ENCODE assay signal across 8 mouse cellular contexts in the genomic region with DNA sequence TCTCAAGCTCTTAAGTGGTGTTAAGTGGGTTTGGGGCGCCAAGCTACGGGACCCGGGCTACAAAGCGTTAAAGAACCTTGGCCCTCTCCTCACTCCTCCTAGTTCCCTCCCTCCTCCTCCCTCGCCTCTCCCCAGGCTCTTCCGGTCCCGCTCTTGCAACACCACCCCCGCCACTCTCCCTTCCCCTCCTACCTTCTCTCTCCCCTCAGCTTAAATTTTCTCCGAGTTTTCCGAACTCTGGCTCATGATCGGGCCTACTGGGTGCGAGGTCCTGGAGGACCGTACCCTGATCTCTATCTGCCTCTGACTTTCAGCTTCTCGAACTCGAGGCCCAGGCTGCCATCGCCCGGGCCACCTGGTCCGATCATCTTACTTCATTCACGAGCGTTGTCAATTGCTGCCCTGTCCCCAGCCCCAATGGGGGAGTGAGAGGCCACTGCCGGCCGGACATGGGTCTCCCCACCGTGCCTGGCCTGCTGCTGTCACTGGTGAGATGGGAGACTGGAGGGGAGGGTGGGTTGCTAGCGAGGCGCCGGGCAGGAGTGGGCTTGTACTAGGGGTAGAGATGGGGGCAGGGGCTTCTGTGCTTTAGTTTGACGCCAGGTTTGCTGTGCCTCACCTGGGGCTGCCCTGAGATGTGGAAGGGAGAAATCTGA. TPM values are rescaled to one million over a fixed set of nuclear protein-coding genes. Genes with fewer than 3 reads are reported as not detected.
DNase-seq lines count a peak whose midpoint lies in the region; ATAC-seq lines count a peak whose summit lies in the region.

No protein-coding gene starts in this region.

- H3K9ac ChIP-seq in intestine, embryonic 16.5 days (ENCODE audit: low read depth, low read length) = peak overlapping the region; percentile 93
- H3K9ac ChIP-seq in neural tube, embryonic 13.5 days = peak overlapping the region; percentile 75

- no peaks in the 10 kb centered on the region for H3K36me3 ChIP-seq in intestine, embryonic 16.5 days (ENCODE audit: control insufficient read depth, insufficient read depth, low read length)
- H3K36me3 ChIP-seq in neural tube, embryonic 13.5 days = no peaks in the 10 kb centered on the region

- ATAC-seq in common myeloid progenitor, adult 5-6 weeks (replicated peaks; ENCODE audit: low read depth, poor library complexity, severe bottlenecking) = peak; percentile 76
- ATAC-seq in intestine, embryonic 16.5 days = peak; percentile 75
- peak; percentile 64 for ATAC-seq in neural tube, embryonic 13.5 days (ENCODE audit: low read depth)

- H3K27me3 ChIP-seq in intestine, embryonic 16.5 days (replicated peaks; ENCODE audit: control insufficient read depth, insufficient read depth, low read length) = no peaks in the 10 kb centered on the region
- H3K27me3 ChIP-seq in neural tube, embryonic 13.5 days = peaks cover 19% of the 10 kb centered on the region

- peaks cover 66% of the 10 kb centered on the region for H3K4me1 ChIP-seq in intestine, embryonic 16.5 days (ENCODE audit: control insufficient read depth, insufficient read depth, low read length)
- peaks cover 45% of the 10 kb centered on the region for H3K4me1 ChIP-seq in neural tube, embryonic 13.5 days (replicated peaks)

- H3K9me3 ChIP-seq in intestine, embryonic 16.5 days (ENCODE audit: control insufficient read depth, low read length) = no peaks in the 10 kb centered on the region
- no peaks in the 10 kb centered on the region for H3K9me3 ChIP-seq in neural tube, embryonic 13.5 days

- peak overlapping the region; percentile 94 for H3K4me2 ChIP-seq in intestine, embryonic 16.5 days (ENCODE audit: low read depth, low read length)
- H3K4me2 ChIP-seq in neural tube, embryonic 13.5 days = peak overlapping the region; percentile 68

- DNase-seq in left cerebral cortex, postnatal 4 days = peak; percentile 32
- DNase-seq in left cerebral cortex, postnatal 14 days (ENCODE audit: low spot score in 2 of 2) = no peak
- DNase-seq in heart, adult 18-20 months = peak; percentile 83 to 88
- peak; percentile 81 to 87 for DNase-seq in lung, adult 18-20 months
- no peak for DNase-seq in B cell, adult 2 months

- 1% methylated on average over 27 of the region's 27 CpGs for WGBS in intestine, embryonic 16.5 days
- WGBS in neural tube, embryonic 13.5 days = 0% methylated on average over 27 of the region's 27 CpGs

- intact Hi-C loops in left cerebral cortex, postnatal 4 days (cut with DNase I) = no loop called here
- intact Hi-C loops in left cerebral cortex, postnatal 14 days (cut with DNase I) = no loop called here

- H3K27ac ChIP-seq in intestine, embryonic 16.5 days (ENCODE audit: low read length) = peak overlapping the region; percentile 93
- H3K27ac ChIP-seq in neural tube, embryonic 13.5 days (replicated peaks) = peak overlapping the region; percentile 33; the same call in 1 of the 2 replicates

- peak overlapping the region; percentile 68 for H3K4me3 ChIP-seq in intestine, embryonic 16.5 days (ENCODE audit: low read length)
- H3K4me3 ChIP-seq in neural tube, embryonic 13.5 days = peak overlapping the region; percentile 49

RNA-seq across cellular contexts. Expression of a gene that starts 0.5 kb away (rescaled TPM):
- 10 to 100 TPM; 11.2 to 12.0 TPM for total RNA-seq in left cerebral cortex, postnatal 4 days (2021)
- 10 to 100 TPM; 11.5 to 12.3 TPM for total RNA-seq in left cerebral cortex, postnatal 14 days (2021)
- total RNA-seq in common myeloid progenitor, adult 5-6 weeks (2017) = 28.3 and 33.1 TPM in 2 replicates
- 10 to 100 TPM; 47.5 to 50.8 TPM for total RNA-seq in heart, adult 18-20 months (2021)
- polyA plus RNA-seq in intestine, embryonic 16.5 days (2015; fragmentation: Nextera tagmentation; extraction: Ambion mirVana) = 90.0 and 95.3 TPM in 2 replicates
- 17.5 and 21.5 TPM in 2 replicates for polyA plus RNA-seq in neural tube, embryonic 13.5 days (2015; fragmentation: Nextera tagmentation; extraction: Ambion mirVana)

RNA-seq across cellular contexts. Expression of a gene that starts 29.2 kb away (rescaled TPM):
- total RNA-seq in left cerebral cortex, postnatal 4 days (2021) = 1 to 10 TPM; 1.5 to 2.1 TPM
- total RNA-seq in left cerebral cortex, postnatal 14 days (2021) = 1 to 10 TPM; 2.9 TPM
- total RNA-seq in common myeloid progenitor, adult 5-6 weeks (2017) = 0.55 and 0.63 TPM in 2 replicates
- total RNA-seq in heart, adult 18-20 months (2021) = 1 to 10 TPM in 1 of 2 experiments, under 1 TPM in 1; 0.47 to 1.3 TPM
- polyA plus RNA-seq in intestine, embryonic 16.5 days (2015; fragmentation: Nextera tagmentation; extraction: Ambion mirVana) = 5.0 and 7.6 TPM in 2 replicates
- 0.36 and 0.63 TPM in 2 replicates for polyA plus RNA-seq in neural tube, embryonic 13.5 days (2015; fragmentation: Nextera tagmentation; extraction: Ambion mirVana)

RNA-seq across cellular contexts. Expression of a gene that starts 30.9 kb away (rescaled TPM):
- not detected for total RNA-seq in left cerebral cortex, postnatal 4 days (2021)
- total RNA-seq in left cerebral cortex, postnatal 14 days (2021) = under 1 TPM; 0.13 to 0.30 TPM
- not detected in 2 replicates for total RNA-seq in common myeloid progenitor, adult 5-6 weeks (2017)
- total RNA-seq in heart, adult 18-20 months (2021) = not detected
- polyA plus RNA-seq in intestine, embryonic 16.5 days (2015; fragmentation: Nextera tagmentation; extraction: Ambion mirVana) = 13.2 and 19.1 TPM in 2 replicates
- polyA plus RNA-seq in neural tube, embryonic 13.5 days (2015; fragmentation: Nextera tagmentation; extraction: Ambion mirVana) = 0.23 TPM in 1 of 2 replicates, not detected in the other

RNA-seq across cellular contexts. Expression of a gene that starts 36.0 kb away (rescaled TPM):
- 10 to 100 TPM in 1 of 2 experiments, 1 to 10 TPM in 1; 9.6 to 10.7 TPM for total RNA-seq in left cerebral cortex, postnatal 4 days (2021)
- 1 to 10 TPM; 8.8 to 9.3 TPM for total RNA-seq in left cerebral cortex, postnatal 14 days (2021)
- 23.2 and 25.0 TPM in 2 replicates for total RNA-seq in common myeloid progenitor, adult 5-6 weeks (2017)
- total RNA-seq in heart, adult 18-20 months (2021) = 10 to 100 TPM; 25.0 to 28.7 TPM
- 106 and 107 TPM in 2 replicates for polyA plus RNA-seq in intestine, embryonic 16.5 days (2015; fragmentation: Nextera tagmentation; extraction: Ambion mirVana)
- polyA plus RNA-seq in neural tube, embryonic 13.5 days (2015; fragmentation: Nextera tagmentation; extraction: Ambion mirVana) = 16.3 and 17.5 TPM in 2 replicates

Comparison
In these comparisons a context has a peak if more than half of its experiments do, and no peak if none do; other contexts are left out.
1. DNase-seq: peak in left cerebral cortex, postnatal 4 days (single experiment), heart, adult 18-20 months (2 of 2) and lung, adult 18-20 months (2 of 2); none in left cerebral cortex, postnatal 14 days (0 of 2) and B cell, adult 2 months (0 of 2).
2. Peak in every context shown above with its lines, with median percentiles within 50 percentile points of each other: ATAC-seq.